Mouse (Mus musculus): ENCODE measurements around the gene Hgfac. TPM values are rescaled to one million over a fixed set of nuclear protein-coding genes. Genes with fewer than 3 reads are reported as not detected.

The Hgfac gene
- polyA plus RNA-seq, 1 experiment from 2014 or later: 0.37 TPM

DNA sequence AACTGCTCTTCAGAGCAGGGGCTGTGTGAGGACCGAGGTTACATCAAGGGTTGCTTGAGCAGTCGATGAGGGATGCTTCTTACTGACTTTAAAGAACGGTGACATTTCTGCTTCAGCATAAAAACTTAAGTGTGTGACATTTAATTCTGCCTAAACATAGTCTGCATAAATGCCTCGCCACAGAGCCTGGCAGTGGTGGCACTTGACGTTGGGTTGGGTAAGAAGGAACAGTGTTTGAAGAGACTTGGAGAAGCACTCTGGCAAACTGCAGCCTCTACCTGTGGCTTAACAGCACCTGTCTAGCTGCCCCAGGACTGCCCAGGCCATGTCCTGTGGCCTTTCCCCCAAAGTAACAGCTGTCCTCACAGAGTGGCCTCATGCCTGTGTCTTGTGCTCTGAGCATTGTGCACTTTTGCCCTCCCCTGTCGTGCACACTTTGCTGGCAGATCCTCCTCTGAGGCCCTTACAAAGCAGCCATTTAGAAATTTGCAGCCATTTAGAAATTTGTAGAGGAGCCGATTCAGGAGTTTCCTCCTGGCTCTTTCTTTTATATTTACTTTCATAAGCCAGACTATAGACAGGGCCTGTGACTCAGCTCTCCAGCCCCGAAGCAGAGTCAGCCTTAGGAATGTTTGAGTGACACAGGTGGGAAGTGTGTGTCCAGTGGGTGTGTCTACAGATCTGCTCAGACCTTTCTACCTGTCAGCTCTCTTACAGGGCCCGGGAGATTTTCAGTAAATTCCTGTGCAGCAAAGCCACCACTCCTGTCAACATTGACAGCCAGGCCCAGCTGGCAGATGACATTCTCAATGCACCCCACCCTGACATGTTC lies 20.7 kb upstream of the Hgfac start:
- Histone ChIP-seq H3K27ac (ENCODE audit: low read depth) (peak overlapping the region; percentile 42; the same call in 1 of the 2 replicates), H3K9me3 (ENCODE audit: low read depth, low read length) (no peaks in the 10 kb centered on the region), H3K9ac (no peak overlapping the region), H3K4me2 (no peak overlapping the region), H3K4me1 (ENCODE audit: insufficient read depth) (no peaks in the 10 kb centered on the region), H3K4me3 (ENCODE audit: low read depth, low read length) (no peak overlapping the region), H3K27me3 (ENCODE audit: insufficient read depth, low read length) (no peaks in the 10 kb centered on the region), H3K36me3 (ENCODE audit: insufficient read depth) (peaks cover 52% of the 10 kb centered on the region)
- no peak for TF ChIP-seq CTCF (IDR thresholded peaks at IDR 0.05; ENCODE audit: low read depth)
- peak; percentile 68; the same call in 1 of the 2 replicates for ATAC-seq (ENCODE audit: insufficient read depth)
- peak; percentile 28 for DNase-seq
- 66% methylated on average over 9 of the region's 9 CpGs for whole genome bisulfite sequencing

DNA sequence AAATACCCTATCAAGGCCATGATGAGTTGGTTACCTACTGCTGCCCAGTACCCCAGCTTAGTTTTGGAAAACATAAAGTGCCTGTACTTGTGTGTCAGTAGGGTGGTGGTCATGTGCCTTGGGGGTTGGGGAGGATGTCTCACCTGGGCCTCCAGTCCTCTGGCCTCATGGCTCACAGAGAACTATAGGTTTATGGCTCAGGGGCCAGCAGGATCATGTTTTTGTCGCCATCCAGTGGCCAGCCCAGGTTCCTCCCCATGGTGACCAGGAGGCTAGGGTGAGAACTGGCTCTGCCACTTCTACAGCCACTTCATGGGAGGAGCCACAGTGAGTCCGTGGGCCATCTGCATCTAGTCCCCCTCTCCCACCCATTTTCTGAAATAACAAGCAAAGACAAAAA lies 16.3 kb upstream of the Hgfac start:
- Histone ChIP-seq H3K27ac (ENCODE audit: low read depth) (no peak overlapping the region), H3K4me2 (no peak overlapping the region), H3K4me1 (ENCODE audit: insufficient read depth) (no peaks in the 10 kb centered on the region), H3K4me3 (ENCODE audit: low read depth, low read length) (no peak overlapping the region), H3K9ac (no peak overlapping the region), H3K36me3 (ENCODE audit: insufficient read depth) (peaks cover 90% of the 10 kb centered on the region), H3K27me3 (ENCODE audit: insufficient read depth, low read length) (no peaks in the 10 kb centered on the region), H3K9me3 (ENCODE audit: low read depth, low read length) (no peaks in the 10 kb centered on the region)
- TF ChIP-seq CTCF (IDR thresholded peaks at IDR 0.05; ENCODE audit: low read depth): peak; percentile 77
- ATAC-seq (ENCODE audit: insufficient read depth): peak; percentile 48; the same call in 1 of the 2 replicates
- 19% methylated on average over 2 of the region's 2 CpGs for WGBS
- DNase-seq: peak; percentile 64

DNA sequence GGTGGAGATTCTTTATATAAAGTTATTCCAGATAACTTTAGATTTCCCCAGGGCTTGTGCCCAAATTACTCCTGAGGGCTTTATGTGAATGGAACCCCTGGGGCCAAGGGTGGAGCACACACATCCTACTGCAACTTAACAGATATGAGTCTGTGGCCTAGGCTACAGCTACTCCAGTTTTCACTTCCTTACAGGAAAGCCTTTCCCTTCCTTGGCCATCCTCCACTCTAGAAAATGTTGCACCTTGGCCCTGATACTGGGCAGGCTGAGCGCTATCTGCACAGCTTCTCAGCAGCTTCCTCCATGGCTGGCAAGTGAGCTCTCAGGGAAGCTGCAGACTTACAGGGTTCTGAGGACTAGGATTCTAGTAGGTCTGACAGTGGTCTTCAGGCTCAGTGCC lies 12.0 kb upstream of the Hgfac start:
- DNase-seq (no peak), ATAC-seq (ENCODE audit: insufficient read depth) (no peak)
- Histone ChIP-seq H3K36me3 (ENCODE audit: insufficient read depth) (peaks cover 84% of the 10 kb centered on the region), H3K4me3 (ENCODE audit: low read depth, low read length) (no peak overlapping the region), H3K27me3 (ENCODE audit: insufficient read depth, low read length) (no peaks in the 10 kb centered on the region), H3K9ac (no peak overlapping the region), H3K9me3 (ENCODE audit: low read depth, low read length) (no peaks in the 10 kb centered on the region), H3K4me1 (ENCODE audit: insufficient read depth) (no peaks in the 10 kb centered on the region), H3K4me2 (no peak overlapping the region), H3K27ac (ENCODE audit: low read depth) (no peak overlapping the region)
- WGBS: 100% methylated on average over 1 of the region's 1 CpGs
- TF ChIP-seq CTCF (IDR thresholded peaks at IDR 0.05; ENCODE audit: low read depth): no peak

DNA sequence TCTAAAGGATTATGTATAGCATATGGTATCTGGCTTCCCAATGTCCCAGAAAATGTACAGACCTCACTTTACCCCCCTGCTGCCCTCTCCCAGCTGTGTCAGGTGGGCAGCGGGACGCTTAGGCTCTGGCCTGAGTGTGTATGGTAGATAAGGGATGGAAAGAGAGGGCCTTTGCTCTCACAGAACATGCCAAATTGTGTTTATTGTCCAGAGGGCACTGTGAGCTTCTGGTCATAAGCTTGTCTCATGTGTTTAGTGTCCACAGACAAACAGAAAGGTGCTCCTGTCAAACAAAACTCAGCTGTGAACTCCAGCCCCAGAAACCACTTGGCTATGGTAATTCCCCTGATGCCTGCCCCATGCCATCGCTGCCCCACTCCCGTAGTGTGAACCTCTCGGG lies 11.6 kb upstream of the Hgfac start:
- H3K9ac ChIP-seq: no peak overlapping the region
- no peak for ATAC-seq (ENCODE audit: insufficient read depth)
- TF ChIP-seq CTCF (IDR thresholded peaks at IDR 0.05; ENCODE audit: low read depth): no peak
- DNase-seq: no peak
- H3K27me3 ChIP-seq (ENCODE audit: insufficient read depth, low read length): no peaks in the 10 kb centered on the region
- H3K4me1 ChIP-seq (ENCODE audit: insufficient read depth): no peaks in the 10 kb centered on the region
- H3K9me3 ChIP-seq (ENCODE audit: low read depth, low read length): no peaks in the 10 kb centered on the region
- no peak overlapping the region for H3K4me3 ChIP-seq (ENCODE audit: low read depth, low read length)
- H3K27ac ChIP-seq (ENCODE audit: low read depth): no peak overlapping the region
- peaks cover 84% of the 10 kb centered on the region for H3K36me3 ChIP-seq (ENCODE audit: insufficient read depth)
- WGBS: 91% methylated on average over 5 of the region's 5 CpGs
- H3K4me2 ChIP-seq: no peak overlapping the region

DNA sequence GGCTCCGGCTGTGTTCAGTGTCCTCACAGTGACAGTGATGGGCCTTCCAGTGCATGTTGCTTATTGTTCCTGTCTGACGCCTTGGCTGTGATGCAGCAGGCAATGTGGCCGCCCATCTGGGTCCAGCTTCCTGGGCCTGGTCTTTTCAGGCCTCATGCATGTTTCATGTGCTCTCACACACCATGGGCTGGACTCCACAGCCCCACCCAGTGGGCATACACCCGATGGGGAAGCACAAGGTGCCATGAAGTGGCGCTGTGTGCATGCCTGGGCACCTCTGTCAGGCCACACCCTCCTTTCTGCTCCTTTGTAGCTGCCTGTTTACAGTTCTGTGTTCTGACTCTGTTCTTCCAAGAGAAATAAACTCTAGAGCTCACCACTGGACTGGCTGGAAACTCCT lies 8.2 kb upstream of the Hgfac start:
- no peak overlapping the region for H3K4me3 ChIP-seq (ENCODE audit: low read depth, low read length)
- H3K36me3 ChIP-seq (ENCODE audit: insufficient read depth): peaks cover 56% of the 10 kb centered on the region
- 68% methylated on average over 5 of the region's 5 CpGs for WGBS
- H3K9me3 ChIP-seq (ENCODE audit: low read depth, low read length): no peaks in the 10 kb centered on the region
- H3K9ac ChIP-seq: no peak overlapping the region
- peak; percentile 32 for TF ChIP-seq CTCF (IDR thresholded peaks at IDR 0.05; ENCODE audit: low read depth)
- no peak for ATAC-seq (ENCODE audit: insufficient read depth)
- H3K27me3 ChIP-seq (ENCODE audit: insufficient read depth, low read length): no peaks in the 10 kb centered on the region
- no peak overlapping the region for H3K4me2 ChIP-seq
- DNase-seq: no peak
- H3K27ac ChIP-seq (ENCODE audit: low read depth): no peak overlapping the region
- H3K4me1 ChIP-seq (ENCODE audit: insufficient read depth): no peaks in the 10 kb centered on the region

DNA sequence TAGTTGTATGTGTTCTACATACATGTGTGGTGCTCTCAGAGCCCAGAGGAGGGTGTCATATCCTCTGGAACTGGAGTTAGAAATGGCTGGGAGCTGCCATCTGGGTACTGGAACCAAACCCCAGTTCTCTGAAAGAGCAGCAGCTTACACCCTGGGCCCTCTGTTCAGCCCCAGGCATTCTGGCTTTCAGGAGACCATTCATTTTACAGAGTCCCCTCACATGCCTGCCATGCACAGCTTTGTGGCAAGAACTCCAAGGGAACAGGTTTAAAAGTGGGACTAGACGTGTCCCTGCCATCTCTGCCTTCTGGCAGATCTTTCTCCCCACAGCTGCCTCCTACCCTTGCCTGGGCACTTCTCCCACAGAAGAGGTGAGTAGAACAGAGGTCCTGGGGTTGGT lies 7.7 kb upstream of the Hgfac start:
- Histone ChIP-seq H3K9ac (no peak overlapping the region), H3K9me3 (ENCODE audit: low read depth, low read length) (no peaks in the 10 kb centered on the region), H3K27ac (ENCODE audit: low read depth) (no peak overlapping the region), H3K4me1 (ENCODE audit: insufficient read depth) (no peaks in the 10 kb centered on the region), H3K4me3 (ENCODE audit: low read depth, low read length) (no peak overlapping the region), H3K27me3 (ENCODE audit: insufficient read depth, low read length) (no peaks in the 10 kb centered on the region), H3K36me3 (ENCODE audit: insufficient read depth) (peaks cover 50% of the 10 kb centered on the region), H3K4me2 (no peak overlapping the region)
- TF ChIP-seq CTCF (IDR thresholded peaks at IDR 0.05; ENCODE audit: low read depth): no peak
- WGBS: 83% methylated on average over 1 of the region's 1 CpGs
- no peak for ATAC-seq (ENCODE audit: insufficient read depth)
- no peak for DNase-seq

DNA sequence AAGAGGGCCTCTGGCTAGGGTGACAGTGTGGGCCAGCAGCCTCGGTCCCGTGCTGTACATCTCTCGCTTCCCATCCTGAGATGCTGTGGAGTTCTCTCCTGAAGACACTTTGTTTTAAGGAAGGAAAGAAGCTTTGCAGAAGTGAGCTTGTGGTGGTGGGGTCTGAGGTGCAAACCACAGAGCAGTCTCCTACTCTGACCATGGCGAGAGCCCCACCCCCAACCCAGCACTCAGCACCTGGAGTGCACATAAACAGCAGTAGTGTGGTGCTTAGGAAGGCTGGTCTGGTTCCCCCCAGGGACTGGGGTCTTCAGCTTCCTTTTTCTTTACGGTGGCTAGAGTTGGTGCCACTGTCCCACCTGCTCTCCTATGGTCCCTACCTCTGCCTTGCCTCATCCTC lies 6.2 kb upstream of the Hgfac start:
- peaks cover 35% of the 10 kb centered on the region for H3K36me3 ChIP-seq (ENCODE audit: insufficient read depth)
- 81% methylated on average over 5 of the region's 5 CpGs for WGBS
- H3K4me1 ChIP-seq (ENCODE audit: insufficient read depth): no peaks in the 10 kb centered on the region
- no peak overlapping the region for H3K4me2 ChIP-seq
- H3K27me3 ChIP-seq (ENCODE audit: insufficient read depth, low read length): no peaks in the 10 kb centered on the region
- H3K27ac ChIP-seq (ENCODE audit: low read depth): no peak overlapping the region
- ATAC-seq (ENCODE audit: insufficient read depth) (no peak), DNase-seq (no peak)
- TF ChIP-seq CTCF (IDR thresholded peaks at IDR 0.05; ENCODE audit: low read depth): no peak
- H3K9me3 ChIP-seq (ENCODE audit: low read depth, low read length): no peaks in the 10 kb centered on the region
- H3K9ac ChIP-seq: no peak overlapping the region
- no peak overlapping the region for H3K4me3 ChIP-seq (ENCODE audit: low read depth, low read length)

All from lung, embryonic 14.5 days (tissue).